Mouse (Mus musculus) monocyte, adult 59 days (primary cell): ENCODE results near the gene Dcpp2. TPM values are rescaled to one million over a fixed set of nuclear protein-coding genes. Genes with fewer than 3 reads are reported as not detected.

Source experiments
- total RNA-seq, 2 experiments: library from RNA; stranded (reverse); gene quantifications; one replicate each; pipeline ENCODE4 v1.2.4; 2023

Gene Dcpp2
- total RNA-seq: not detected

GRCm38 (mm10) chr17:23880576-23880975, at the start of gene Dcpp2, which contains the start of gene Dcpp1:
Gene Dcpp2, plus strand, starts transcription at chr17:23880880.
Gene Dcpp1, plus strand, starts transcription at chr17:23880876.

GRCm38 (mm10) chr17:23836006-23836575, 44.6 kb upstream of the Dcpp2 start, which contains the start of gene Prss33:
Gene Prss33, minus strand, starts transcription at chr17:23836056.

GRCm38 (mm10) chr17:23843812-23844273, 36.8 kb upstream of the Dcpp2 start, which contains the start of the genes Prss32 and Prss41:
Gene Prss32, plus strand, starts transcription at chr17:23843855.
Gene Prss41, minus strand, starts transcription at chr17:23844172.

GRCm38 (mm10) chr17:23867756-23868155, 12.9 kb upstream of the Dcpp2 start, which contains the start of gene Prss21:
Gene Prss21, plus strand, starts transcription at chr17:23868056.

GRCm38 (mm10) chr17:23917158-23917557, 36.5 kb downstream of the Dcpp2 start, which contains the start of gene Dcpp3:
Gene Dcpp3, plus strand, starts transcription at chr17:23917458.

GRCm38 (mm10) chr17:23941372-23941771, 60.7 kb downstream of the Dcpp2 start, which contains the start of gene Sbp:
Gene Sbp, plus strand, starts transcription at chr17:23941672.

Other genes with a start within 250 kb of the Dcpp2 start
- 1 to 10 TPM; 3.0 to 3.1 TPM for gene Mmp25, start 235.6 kb upstream of the Dcpp2 start, total RNA-seq
- gene Bicdl2, start 220.4 kb upstream of the Dcpp2 start, total RNA-seq: not detected
- 10 to 100 TPM; 53.4 to 61.5 TPM for gene Hcfc1r1, start 207.3 kb upstream of the Dcpp2 start, total RNA-seq
- 10 to 100 TPM; 17.4 to 24.2 TPM for gene Thoc6, start 207.0 kb upstream of the Dcpp2 start, total RNA-seq
- 10 to 100 TPM; 20.6 to 32.5 TPM for gene Tnfrsf12a, start 203.4 kb upstream of the Dcpp2 start, total RNA-seq
- not detected for gene Cldn6, start 201.6 kb upstream of the Dcpp2 start, total RNA-seq
- gene Cldn9, start 196.9 kb upstream of the Dcpp2 start, total RNA-seq: not detected
- gene 1520401A03Rik, start 158.1 kb upstream of the Dcpp2 start, total RNA-seq: not detected
- gene Pkmyt1, start 154.5 kb upstream of the Dcpp2 start, total RNA-seq: 1 to 10 TPM; 3.3 to 3.7 TPM
- 1 to 10 TPM; 2.3 to 3.2 TPM for gene Paqr4, start 140.0 kb upstream of the Dcpp2 start, total RNA-seq
- not detected for gene Kremen2, start 135.0 kb upstream of the Dcpp2 start, total RNA-seq
- gene Flywch1, start 109.3 kb upstream of the Dcpp2 start, total RNA-seq: 10 to 100 TPM; 12.9 to 14.0 TPM
- gene Flywch2, start 94.8 kb upstream of the Dcpp2 start, total RNA-seq: not detected
- gene Srrm2, start 90.3 kb upstream of the Dcpp2 start, total RNA-seq: 100 to 1,000 TPM; 847 to 887 TPM
- 100 to 1,000 TPM; 156 to 174 TPM for gene Elob, start 51.7 kb upstream of the Dcpp2 start, total RNA-seq
- gene Prss33, start 44.8 kb upstream of the Dcpp2 start, total RNA-seq: not detected
- not detected for gene Prss32, start 37.0 kb upstream of the Dcpp2 start, total RNA-seq
- not detected for gene Prss41, start 36.7 kb upstream of the Dcpp2 start, total RNA-seq
- not detected for gene Prss21, start 12.8 kb upstream of the Dcpp2 start, total RNA-seq
- not detected for gene Dcpp1, start within 50 bp of the Dcpp2 start, total RNA-seq
- gene Dcpp3, start 36.6 kb downstream of the Dcpp2 start, total RNA-seq: not detected
- not detected for gene Sbp, start 60.8 kb downstream of the Dcpp2 start, total RNA-seq
- not detected for gene Sbpl, start 74.4 kb downstream of the Dcpp2 start, total RNA-seq
- 1 to 10 TPM; 3.1 to 3.4 TPM for gene Prss30, start 99.7 kb downstream of the Dcpp2 start, total RNA-seq
- gene Prss22, start 117.2 kb downstream of the Dcpp2 start, total RNA-seq: not detected
- not detected for gene Prss27, start 157.3 kb downstream of the Dcpp2 start, total RNA-seq
- gene Kctd5, start 192.6 kb downstream of the Dcpp2 start, total RNA-seq: 10 to 100 TPM; 16.8 to 19.2 TPM